8 mouse cellular contexts compared by ENCODE assay signal in genomic region chr2:28463919-28464318, GRCm38 (mm10). TPM values are rescaled to one million over a fixed set of nuclear protein-coding genes. Genes with fewer than 3 reads are reported as not detected.
A peak's percentile ranks its signal among the peaks of the same experiment; 100 is the strongest.
DNase-seq lines count a peak whose midpoint lies in the region; ATAC-seq and TF ChIP-seq lines count a peak whose summit lies in the region.

No protein-coding gene starts in this region.

- H3K27me3 ChIP-seq in midbrain, embryonic 11.5 days (ENCODE audit: control insufficient read depth, insufficient read depth, low read length), result peaks cover 5% of the 10 kb centered on the region; the same call in 1 of the 2 replicates
- peaks cover 11% of the 10 kb centered on the region; the same call in 1 of the 2 replicates for H3K27me3 ChIP-seq in midbrain, embryonic 13.5 days
- H3K27me3 ChIP-seq in liver, embryonic 14.5 days (ENCODE audit: control insufficient read depth, insufficient read depth, low read length), result peaks cover 11% of the 10 kb centered on the region
- no peaks in the 10 kb centered on the region for H3K27me3 ChIP-seq in small intestine, adult 2 months (ENCODE audit: control insufficient read depth, insufficient read depth, low read length)

- H3K27ac ChIP-seq in midbrain, embryonic 11.5 days (ENCODE audit: low read depth, low read length), result no peak overlapping the region
- no peak overlapping the region for H3K27ac ChIP-seq in midbrain, embryonic 13.5 days
- no peak overlapping the region for H3K27ac ChIP-seq in liver, embryonic 14.5 days
- no peak overlapping the region for H3K27ac ChIP-seq in small intestine, adult 2 months (ENCODE audit: insufficient read depth, low read depth, low read length)

- peak; percentile 47 to 80 for DNase-seq in adrenal gland, adult (ENCODE audit: inconsistent age in 2 of 2, low spot score in 1 of 2)
- no peak for DNase-seq in adrenal gland, adult 8-10 months
- peak; percentile 91 for DNase-seq in midbrain, embryonic 11.5 days (ENCODE audit: low spot score, missing footprints)
- DNase-seq in cerebellum, adult 8-10 months, result peak; percentile 70
- DNase-seq in kidney, adult 9 months, result peak; percentile 75
- DNase-seq in liver, embryonic 14.5 days (ENCODE audit: low read depth in 3 of 3, low spot score in 3 of 3), result peak; percentile 41 to 46 (median 44)

- H3K4me1 ChIP-seq in midbrain, embryonic 11.5 days (ENCODE audit: control insufficient read depth, insufficient read depth, low read length), result peaks cover 5% of the 10 kb centered on the region
- H3K4me1 ChIP-seq in midbrain, embryonic 13.5 days (replicated peaks), result peaks cover 17% of the 10 kb centered on the region
- H3K4me1 ChIP-seq in liver, embryonic 14.5 days (replicated peaks; ENCODE audit: control insufficient read depth in 2 of 2, insufficient read depth in 2 of 2, low read length in 1 of 2), result peaks cover 0 to 9% of the 10 kb centered on the region in 2 experiments; a peak in 2 of 4 replicates
- peaks cover 11% of the 10 kb centered on the region for H3K4me1 ChIP-seq in small intestine, adult 2 months (ENCODE audit: control insufficient read depth, insufficient read depth, insufficient read length, low read length)

- peak; percentile 89 for TF ChIP-seq CTCF in liver, embryonic 14.5 days (IDR thresholded peaks at IDR 0.05; ENCODE audit: low read depth)
- TF ChIP-seq CTCF in small intestine, adult 2 months (IDR thresholded peaks at IDR 0.05; ENCODE audit: extremely low read depth, insufficient read length, insufficient replicate concordance, low read depth, low read length), result peak; percentile 59; the same call in 1 of the 2 replicates

- H3K4me3 ChIP-seq in midbrain, embryonic 11.5 days (ENCODE audit: low read depth, low read length), result no peak overlapping the region
- H3K4me3 ChIP-seq in midbrain, embryonic 13.5 days (replicated peaks), result no peak overlapping the region
- H3K4me3 ChIP-seq in liver, embryonic 14.5 days (ENCODE audit: insufficient read depth in 1 of 2, low read depth in 2 of 2, low read length in 2 of 2), result no peak overlapping the region
- H3K4me3 ChIP-seq in small intestine, adult 2 months (ENCODE audit: low read depth, low read length), result no peak overlapping the region

- no peak for ATAC-seq in midbrain, embryonic 11.5 days (ENCODE audit: low FRiP score)
- no peak for ATAC-seq in midbrain, embryonic 13.5 days
- no peak for ATAC-seq in liver, embryonic 14.5 days (ENCODE audit: insufficient read depth)

- no peak overlapping the region for H3K4me2 ChIP-seq in midbrain, embryonic 11.5 days
- H3K4me2 ChIP-seq in midbrain, embryonic 13.5 days (replicated peaks), result no peak overlapping the region
- no peak overlapping the region for H3K4me2 ChIP-seq in liver, embryonic 14.5 days (ENCODE audit: low read depth)

- no peaks in the 10 kb centered on the region for H3K9me3 ChIP-seq in midbrain, embryonic 11.5 days (ENCODE audit: control insufficient read depth, low read length)
- H3K9me3 ChIP-seq in midbrain, embryonic 13.5 days, result no peaks in the 10 kb centered on the region
- H3K9me3 ChIP-seq in liver, embryonic 14.5 days (ENCODE audit: control insufficient read depth, low read length), result no peaks in the 10 kb centered on the region

- no peaks in the 10 kb centered on the region for H3K36me3 ChIP-seq in midbrain, embryonic 11.5 days (ENCODE audit: control insufficient read depth, insufficient read depth, low read length)
- H3K36me3 ChIP-seq in midbrain, embryonic 13.5 days, result peaks cover under 1% of the 10 kb centered on the region; the same call in 1 of the 2 replicates
- H3K36me3 ChIP-seq in liver, embryonic 14.5 days (replicated peaks; ENCODE audit: control insufficient read depth, insufficient read depth, low read depth), result no peaks in the 10 kb centered on the region
- H3K36me3 ChIP-seq in small intestine, adult 2 months (ENCODE audit: control insufficient read depth, insufficient read depth, low read length), result no peaks in the 10 kb centered on the region

- no peak for TF ChIP-seq EP300 in liver, embryonic 14.5 days (IDR thresholded peaks at IDR 0.05; ENCODE audit: low read depth)

- WGBS in midbrain, embryonic 11.5 days, result 46% methylated on average over 3 of the region's 3 CpGs
- 40% methylated on average over 3 of the region's 3 CpGs for WGBS in midbrain, embryonic 13.5 days
- WGBS in liver, embryonic 14.5 days (ENCODE audit: insufficient replicate concordance), result 21% methylated on average over 3 of the region's 3 CpGs
- 59% methylated on average over 3 of the region's 3 CpGs for WGBS in small intestine, adult 2 months

- no peak overlapping the region for H3K9ac ChIP-seq in midbrain, embryonic 11.5 days (ENCODE audit: low read length)
- H3K9ac ChIP-seq in midbrain, embryonic 13.5 days (replicated peaks), result no peak overlapping the region
- H3K9ac ChIP-seq in liver, embryonic 14.5 days (replicated peaks), result no peak overlapping the region

- no peak for TF ChIP-seq POLR2A in small intestine, adult 2 months (IDR thresholded peaks at IDR 0.05; ENCODE audit: low read depth, low read length)

RNA-seq across cellular contexts. Expression of gene 1700007K13Rik, which starts 2.2 kb away (rescaled TPM):
- under 1 TPM in 3 of 4 experiments, not detected in 1; 0.49 to 0.99 (median 0.89) TPM for total RNA-seq in adrenal gland, adult 8-10 months (2022)
- 0.99 and 1.3 TPM in 2 replicates for polyA plus RNA-seq in midbrain, embryonic 11.5 days (2014; fragmentation: Nextera tagmentation; extraction: Ambion mirVana)
- polyA plus RNA-seq in midbrain, embryonic 13.5 days (2015; fragmentation: Nextera tagmentation; extraction: Ambion mirVana), result 0.85 and 1.3 TPM in 2 replicates
- not detected in 2 replicates for polyA plus RNA-seq in liver, embryonic 14.5 days (2012; rRNA removed)
- 0.24 TPM in 1 of 2 replicates, not detected in the other for polyA plus RNA-seq in liver, embryonic 14.5 days (2014; fragmentation: Nextera tagmentation; extraction: Ambion mirVana)
- polyA plus RNA-seq in small intestine, adult 2 months (2012; rRNA removed), result not detected in 2 replicates

RNA-seq across cellular contexts. Expression of gene Mrps2, which starts 3.9 kb away (rescaled TPM):
- 10 to 100 TPM; 39.7 to 52.1 (median 46.1) TPM for total RNA-seq in adrenal gland, adult 8-10 months (2022)
- polyA plus RNA-seq in midbrain, embryonic 11.5 days (2014; fragmentation: Nextera tagmentation; extraction: Ambion mirVana), result 65.9 and 71.6 TPM in 2 replicates
- 50.1 and 52.3 TPM in 2 replicates for polyA plus RNA-seq in midbrain, embryonic 13.5 days (2015; fragmentation: Nextera tagmentation; extraction: Ambion mirVana)
- 19.8 and 20.2 TPM in 2 replicates for polyA plus RNA-seq in liver, embryonic 14.5 days (2012; rRNA removed)
- 21.4 and 24.6 TPM in 2 replicates for polyA plus RNA-seq in liver, embryonic 14.5 days (2014; fragmentation: Nextera tagmentation; extraction: Ambion mirVana)
- polyA plus RNA-seq in small intestine, adult 2 months (2012; rRNA removed), result 16.4 and 21.0 TPM in 2 replicates

RNA-seq across cellular contexts. Expression of gene Ppp1r26, which starts 17.3 kb away (rescaled TPM):
- 10 to 100 TPM in 2 of 4 experiments, 1 to 10 TPM in 2; 6.2 to 14.0 (median 10.4) TPM for total RNA-seq in adrenal gland, adult 8-10 months (2022)
- 2.9 and 3.2 TPM in 2 replicates for polyA plus RNA-seq in midbrain, embryonic 11.5 days (2014; fragmentation: Nextera tagmentation; extraction: Ambion mirVana)
- polyA plus RNA-seq in midbrain, embryonic 13.5 days (2015; fragmentation: Nextera tagmentation; extraction: Ambion mirVana), result 10.7 and 11.8 TPM in 2 replicates
- 0.15 and 0.19 TPM in 2 replicates for polyA plus RNA-seq in liver, embryonic 14.5 days (2012; rRNA removed)
- 0.04 and 0.11 TPM in 2 replicates for polyA plus RNA-seq in liver, embryonic 14.5 days (2014; fragmentation: Nextera tagmentation; extraction: Ambion mirVana)
- polyA plus RNA-seq in small intestine, adult 2 months (2012; rRNA removed), result 0.80 and 1.2 TPM in 2 replicates

RNA-seq across cellular contexts. Expression of gene Gbgt1, which starts 32.8 kb away (rescaled TPM):
- total RNA-seq in adrenal gland, adult 8-10 months (2022), result 10 to 100 TPM in 1 of 4 experiments, 1 to 10 TPM in 3; 4.8 to 12.6 (median 6.7) TPM
- 0.10 and 0.25 TPM in 2 replicates for polyA plus RNA-seq in midbrain, embryonic 11.5 days (2014; fragmentation: Nextera tagmentation; extraction: Ambion mirVana)
- 0.54 and 1.4 TPM in 2 replicates for polyA plus RNA-seq in midbrain, embryonic 13.5 days (2015; fragmentation: Nextera tagmentation; extraction: Ambion mirVana)
- 0.31 and 0.52 TPM in 2 replicates for polyA plus RNA-seq in liver, embryonic 14.5 days (2012; rRNA removed)
- polyA plus RNA-seq in liver, embryonic 14.5 days (2014; fragmentation: Nextera tagmentation; extraction: Ambion mirVana), result 0.15 and 0.29 TPM in 2 replicates
- 4.7 and 4.8 TPM in 2 replicates for polyA plus RNA-seq in small intestine, adult 2 months (2012; rRNA removed)

RNA-seq across cellular contexts. Expression of gene Gm10134, which starts 42.0 kb away (rescaled TPM):
- 1 to 10 TPM; 3.0 to 5.1 (median 4.7) TPM for total RNA-seq in adrenal gland, adult 8-10 months (2022)
- not detected in 2 replicates for polyA plus RNA-seq in midbrain, embryonic 11.5 days (2014; fragmentation: Nextera tagmentation; extraction: Ambion mirVana)
- 1.0 and 1.5 TPM in 2 replicates for polyA plus RNA-seq in midbrain, embryonic 13.5 days (2015; fragmentation: Nextera tagmentation; extraction: Ambion mirVana)
- not detected in 2 replicates for polyA plus RNA-seq in liver, embryonic 14.5 days (2012; rRNA removed)
- polyA plus RNA-seq in liver, embryonic 14.5 days (2014; fragmentation: Nextera tagmentation; extraction: Ambion mirVana), result not detected in 2 replicates
- 0.57 TPM in 1 of 2 replicates, not detected in the other for polyA plus RNA-seq in small intestine, adult 2 months (2012; rRNA removed)
